Mouse (Mus musculus): ENCODE results near the gene Fmnl2. TPM values are rescaled to one million over a fixed set of nuclear protein-coding genes. Genes with fewer than 3 reads are reported as not detected.

Gene Fmnl2
- total RNA-seq, 1 experiment: 13.6 TPM

DNA sequence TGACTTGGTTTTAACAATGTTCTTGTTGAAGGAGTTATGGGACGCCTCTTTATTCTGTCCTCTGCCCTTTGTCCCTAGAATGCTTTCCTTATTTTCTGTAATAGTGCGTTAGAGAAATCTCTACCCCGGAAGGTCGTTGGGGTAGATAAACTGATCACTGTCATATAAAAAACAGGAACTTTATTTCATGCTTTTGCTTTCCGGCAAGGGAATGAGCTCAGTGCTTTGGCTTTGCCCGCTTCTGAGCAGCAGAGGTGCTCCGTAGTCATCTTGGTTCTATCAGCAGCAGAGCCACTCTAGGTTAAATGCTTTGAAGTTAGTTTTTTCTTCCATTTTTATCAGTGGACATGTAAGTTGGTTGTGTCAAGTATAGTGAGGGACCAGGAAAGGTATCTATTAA lies 135.6 kb downstream of the Fmnl2 start:
- no peak for DNase-seq (ENCODE audit: low read depth, low spot score)
- H3K9ac ChIP-seq (ENCODE audit: insufficient read depth, low read depth, low read length, poor library complexity, severe bottlenecking): no peak overlapping the region
- H3K36me3 ChIP-seq (ENCODE audit: control insufficient read depth, insufficient read depth, low read length, poor library complexity, severe bottlenecking): no peaks in the 10 kb centered on the region
- TF ChIP-seq CHD2 (IDR thresholded peaks at IDR 0.05; ENCODE audit: low read depth, low read length): no peak
- TF ChIP-seq ZNF384 (IDR thresholded peaks at IDR 0.05; ENCODE audit: low read depth, low read length): no peak
- no peak for TF ChIP-seq MAFK (IDR thresholded peaks at IDR 0.05; ENCODE audit: insufficient read depth, low read depth, low read length)
- no peak for TF ChIP-seq ZC3H11A (IDR thresholded peaks at IDR 0.05; ENCODE audit: borderline replicate concordance, low read depth, low read length)
- no peak for TF ChIP-seq HCFC1 (IDR thresholded peaks at IDR 0.05; ENCODE audit: borderline replicate concordance, insufficient read depth, low read length)
- in situ Hi-C loops (cut with MboI; ENCODE audit: low sequenced_read_pairs in 2 of 2, unreplicated experiment in 2 of 2): no loop called here
- peaks cover 0 to 2% of the 10 kb centered on the region in 2 experiments; a peak in 1 of 4 replicates for H3K4me1 ChIP-seq (ENCODE audit: control insufficient read depth in 2 of 2, insufficient read depth in 2 of 2, low read length in 2 of 2, poor library complexity in 1 of 2)
- no peak overlapping the region for H3K27ac ChIP-seq (ENCODE audit: insufficient read depth, low read depth, low read length, poor library complexity, severe bottlenecking)
- H3K9me3 ChIP-seq (ENCODE audit: control insufficient read depth, insufficient read depth, low read depth, low read length): no peaks in the 10 kb centered on the region
- no peak overlapping the region for H3K4me3 ChIP-seq (ENCODE audit: insufficient read depth in 1 of 2, low read depth in 1 of 2, low read length in 2 of 2, poor library complexity in 1 of 2, severe bottlenecking in 1 of 2)

GRCm38 (mm10) chr2:52994526-52994925 lies 136.9 kb downstream of the Fmnl2 start:
- Histone ChIP-seq H3K4me3 (ENCODE audit: insufficient read depth in 1 of 2, low read depth in 1 of 2, low read length in 2 of 2, poor library complexity in 1 of 2, severe bottlenecking in 1 of 2) (no peak overlapping the region), H3K9ac (ENCODE audit: insufficient read depth, low read depth, low read length, poor library complexity, severe bottlenecking) (no peak overlapping the region), H3K27ac (ENCODE audit: insufficient read depth, low read depth, low read length, poor library complexity, severe bottlenecking) (no peak overlapping the region), H3K36me3 (ENCODE audit: control insufficient read depth, insufficient read depth, low read length, poor library complexity, severe bottlenecking) (no peaks in the 10 kb centered on the region), H3K9me3 (ENCODE audit: control insufficient read depth, insufficient read depth, low read depth, low read length) (no peaks in the 10 kb centered on the region), H3K4me1 (ENCODE audit: control insufficient read depth in 2 of 2, insufficient read depth in 2 of 2, low read length in 2 of 2, poor library complexity in 1 of 2) (peaks cover 0 to 2% of the 10 kb centered on the region in 2 experiments; a peak in 1 of 4 replicates)
- no peak for TF ChIP-seq ZC3H11A (IDR thresholded peaks at IDR 0.05; ENCODE audit: borderline replicate concordance, low read depth, low read length)
- no peak for TF ChIP-seq HCFC1 (IDR thresholded peaks at IDR 0.05; ENCODE audit: borderline replicate concordance, insufficient read depth, low read length)
- no peak for TF ChIP-seq ZNF384 (IDR thresholded peaks at IDR 0.05; ENCODE audit: low read depth, low read length)
- no peak for TF ChIP-seq CHD2 (IDR thresholded peaks at IDR 0.05; ENCODE audit: low read depth, low read length)
- no peak for TF ChIP-seq MAFK (IDR thresholded peaks at IDR 0.05; ENCODE audit: insufficient read depth, low read depth, low read length)
- in situ Hi-C loops (cut with MboI; ENCODE audit: low sequenced_read_pairs in 2 of 2, unreplicated experiment in 2 of 2): no loop called here
- no peak for DNase-seq (ENCODE audit: low read depth, low spot score)

DNA sequence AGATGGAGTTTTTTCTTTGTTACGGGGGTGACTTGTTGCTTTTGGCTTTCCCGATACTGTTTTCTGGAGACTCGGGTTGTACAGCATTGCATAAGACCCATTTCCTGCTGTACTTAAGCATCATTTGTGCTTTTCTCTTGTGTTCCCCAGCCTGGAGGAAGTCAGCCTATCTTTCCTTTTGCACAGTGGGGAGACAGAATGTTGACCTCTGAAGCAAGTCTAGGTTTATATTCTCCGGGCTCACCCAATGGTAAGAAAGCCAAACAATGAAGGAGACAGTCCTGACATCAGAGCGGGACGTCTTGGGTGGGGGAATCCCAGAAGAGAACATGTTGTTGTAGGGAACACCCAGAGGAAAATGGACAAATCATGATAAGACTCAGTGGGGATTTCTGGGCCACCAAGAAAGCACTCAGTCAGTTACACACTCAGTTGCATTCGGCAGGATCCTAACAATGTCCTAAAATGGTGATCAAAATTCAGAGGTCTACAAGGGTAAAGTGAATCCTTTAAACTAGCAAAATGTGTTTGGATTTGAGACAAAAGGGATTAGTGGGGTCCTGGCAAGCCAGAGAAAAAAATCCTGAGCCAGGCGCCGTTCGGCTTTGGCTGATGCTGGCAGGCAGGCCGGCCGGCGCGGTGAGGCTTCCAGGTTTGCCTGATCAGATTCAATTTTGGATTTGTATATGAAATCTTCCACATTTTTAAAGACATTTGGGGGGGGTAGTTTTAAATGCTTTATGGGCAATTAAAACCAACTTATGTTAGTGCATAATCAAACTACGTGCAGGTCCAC lies 140.5 kb downstream of the Fmnl2 start:
- in situ Hi-C loops (cut with MboI; ENCODE audit: low sequenced_read_pairs in 2 of 2, unreplicated experiment in 2 of 2): no loop called here
- no peak overlapping the region for H3K27ac ChIP-seq (ENCODE audit: insufficient read depth, low read depth, low read length, poor library complexity, severe bottlenecking)

DNA sequence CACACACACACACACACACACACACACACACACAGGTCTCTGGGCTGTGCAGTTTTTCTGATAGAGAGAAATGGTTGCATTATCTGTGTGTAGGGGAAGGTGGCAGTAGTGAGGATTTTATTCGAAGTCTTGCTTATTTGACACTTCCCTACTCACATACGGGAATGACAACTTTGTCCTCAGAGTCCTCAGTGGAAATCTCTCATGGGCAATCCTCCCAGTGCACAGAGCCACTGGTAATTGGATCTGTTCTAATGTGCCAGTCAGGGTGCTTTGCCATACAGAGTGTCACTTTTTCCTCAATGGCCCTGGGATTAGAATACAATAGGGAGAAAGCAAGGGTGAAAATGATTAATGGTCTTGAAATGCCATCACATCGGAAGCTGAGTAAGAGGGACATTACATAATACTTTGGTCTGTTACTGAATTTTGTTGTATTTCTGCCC lies 141.9 kb downstream of the Fmnl2 start:
- no peak for DNase-seq (ENCODE audit: low read depth, low spot score)
- TF ChIP-seq MAFK (IDR thresholded peaks at IDR 0.05; ENCODE audit: insufficient read depth, low read depth, low read length) (no peak), CHD2 (IDR thresholded peaks at IDR 0.05; ENCODE audit: low read depth, low read length) (no peak), HCFC1 (IDR thresholded peaks at IDR 0.05; ENCODE audit: borderline replicate concordance, insufficient read depth, low read length) (no peak), ZC3H11A (IDR thresholded peaks at IDR 0.05; ENCODE audit: borderline replicate concordance, low read depth, low read length) (no peak), ZNF384 (IDR thresholded peaks at IDR 0.05; ENCODE audit: low read depth, low read length) (no peak)
- H3K36me3 ChIP-seq (ENCODE audit: control insufficient read depth, insufficient read depth, low read length, poor library complexity, severe bottlenecking): no peaks in the 10 kb centered on the region
- no peak overlapping the region for H3K27ac ChIP-seq (ENCODE audit: insufficient read depth, low read depth, low read length, poor library complexity, severe bottlenecking)
- in situ Hi-C loops (cut with MboI; ENCODE audit: low sequenced_read_pairs in 2 of 2, unreplicated experiment in 2 of 2): no loop called here
- no peak overlapping the region for H3K9ac ChIP-seq (ENCODE audit: insufficient read depth, low read depth, low read length, poor library complexity, severe bottlenecking)
- H3K4me1 ChIP-seq (ENCODE audit: control insufficient read depth in 2 of 2, insufficient read depth in 2 of 2, low read length in 2 of 2, poor library complexity in 1 of 2): no peaks in the 10 kb centered on the region
- no peak overlapping the region for H3K4me3 ChIP-seq (ENCODE audit: insufficient read depth in 1 of 2, low read depth in 1 of 2, low read length in 2 of 2, poor library complexity in 1 of 2, severe bottlenecking in 1 of 2)
- H3K9me3 ChIP-seq (ENCODE audit: control insufficient read depth, insufficient read depth, low read depth, low read length): no peaks in the 10 kb centered on the region

More for the DNA sequence above, 140.5 kb downstream of the Fmnl2 start:
- TF ChIP-seq HCFC1 (IDR thresholded peaks at IDR 0.05; ENCODE audit: borderline replicate concordance, insufficient read depth, low read length) (no peak), ZNF384 (IDR thresholded peaks at IDR 0.05; ENCODE audit: low read depth, low read length) (no peak), MAFK (IDR thresholded peaks at IDR 0.05; ENCODE audit: insufficient read depth, low read depth, low read length) (no peak), CHD2 (IDR thresholded peaks at IDR 0.05; ENCODE audit: low read depth, low read length) (no peak), ZC3H11A (IDR thresholded peaks at IDR 0.05; ENCODE audit: borderline replicate concordance, low read depth, low read length) (no peak)
- Histone ChIP-seq H3K4me3 (ENCODE audit: insufficient read depth in 1 of 2, low read depth in 1 of 2, low read length in 2 of 2, poor library complexity in 1 of 2, severe bottlenecking in 1 of 2) (no peak overlapping the region), H3K9me3 (ENCODE audit: control insufficient read depth, insufficient read depth, low read depth, low read length) (no peaks in the 10 kb centered on the region), H3K4me1 (ENCODE audit: control insufficient read depth in 2 of 2, insufficient read depth in 2 of 2, low read length in 2 of 2, poor library complexity in 1 of 2) (no peaks in the 10 kb centered on the region), H3K9ac (ENCODE audit: insufficient read depth, low read depth, low read length, poor library complexity, severe bottlenecking) (no peak overlapping the region), H3K36me3 (ENCODE audit: control insufficient read depth, insufficient read depth, low read length, poor library complexity, severe bottlenecking) (no peaks in the 10 kb centered on the region)
- DNase-seq (ENCODE audit: low read depth, low spot score): no peak
